Mouse (Mus musculus) right cerebral cortex, postnatal 25 days (tissue): ENCODE data around the gene Tpm3.

Experiments used
- DNase-seq: peaks from one replicate; pipeline ENCODE4 v3.0.0; 2022

Gene Tpm3

GRCm38 (mm10) chr3:90072294-90072693 is at the start of gene Tpm3:
TSS of gene Tpm3 (plus strand) at chr3:90072649.
- DNase-seq: no peak

GRCm38 (mm10) chr3:90034653-90035052 is 37.8 kb upstream of the Tpm3 start:
- DNase-seq: no peak

- no peak for DNase-seq
Measured at GRCm38 (mm10) chr3:90036263-90036662, 36.2 kb upstream of the Tpm3 start.

- no peak for DNase-seq
Measured at GRCm38 (mm10) chr3:90049691-90050090, 22.8 kb upstream of the Tpm3 start.

- DNase-seq: no peak
Measured at GRCm38 (mm10) chr3:90051441-90052350, 20.8 kb upstream of the Tpm3 start, which contains the start of gene 4933434E20Rik. TSS of gene 4933434E20Rik (plus strand) at chr3:90051636.

GRCm38 (mm10) chr3:90052351-90053241 is 19.9 kb upstream of the Tpm3 start, which contains the start of gene Ubap2l:
TSS of gene Ubap2l (minus strand) at chr3:90052628.
- DNase-seq: peak; percentile 93

- no peak for DNase-seq
Measured at GRCm38 (mm10) chr3:90061549-90061948, 10.9 kb upstream of the Tpm3 start.

- no peak for DNase-seq
Measured at GRCm38 (mm10) chr3:90062539-90062938, 9.9 kb upstream of the Tpm3 start.

- DNase-seq: no peak
Measured at GRCm38 (mm10) chr3:90064383-90064782, 8.1 kb upstream of the Tpm3 start.

GRCm38 (mm10) chr3:90065553-90065952 is 6.9 kb upstream of the Tpm3 start:
- DNase-seq: peak; percentile 36

GRCm38 (mm10) chr3:90067851-90068250 is 4.6 kb upstream of the Tpm3 start:
- no peak for DNase-seq

GRCm38 (mm10) chr3:90069688-90070087 is 2.8 kb upstream of the Tpm3 start:
- no peak for DNase-seq

- peak; percentile 69 for DNase-seq
Measured at GRCm38 (mm10) chr3:90076921-90077716, 4.7 kb downstream of the Tpm3 start.

GRCm38 (mm10) chr3:90078224-90078623 is 5.8 kb downstream of the Tpm3 start:
- no peak for DNase-seq

GRCm38 (mm10) chr3:90079133-90079762 is 6.8 kb downstream of the Tpm3 start:
- peak; percentile 93 for DNase-seq

- DNase-seq: peak; percentile 66
Measured at GRCm38 (mm10) chr3:90079763-90080497, 7.5 kb downstream of the Tpm3 start.

GRCm38 (mm10) chr3:90080498-90080863 is 8.0 kb downstream of the Tpm3 start:
- DNase-seq: no peak

GRCm38 (mm10) chr3:90081365-90082240 is 9.2 kb downstream of the Tpm3 start:
- DNase-seq: no peak

- peak; percentile 20 for DNase-seq
Measured at GRCm38 (mm10) chr3:90083034-90083433, 10.6 kb downstream of the Tpm3 start.

- DNase-seq: peak; percentile 61
Measured at GRCm38 (mm10) chr3:90083698-90084324, 11.4 kb downstream of the Tpm3 start.
